Mouse (Mus musculus) layer of hippocampus, adult 11-12 months (tissue): Measurements from ENCODE around the gene Klhl36.

Experiments
- DNase-seq: peaks from one replicate; pipeline ENCODE4 v3.0.0; 2022; ENCODE audit warnings: low spot score

Gene Klhl36

GRCm38 (mm10) chr8:119883281-119883680, 21.2 kb downstream of the Klhl36 start:
- no peak for DNase-seq

- no peak for DNase-seq
Observed at GRCm38 (mm10) chr8:119885612-119886011, 23.5 kb downstream of the Klhl36 start.

GRCm38 (mm10) chr8:119887130-119887529, 25.1 kb downstream of the Klhl36 start:
- DNase-seq = no peak

- no peak for DNase-seq
Observed at GRCm38 (mm10) chr8:119888012-119888411, 25.9 kb downstream of the Klhl36 start.

- no peak for DNase-seq
Observed at GRCm38 (mm10) chr8:119897069-119897468, 35.0 kb downstream of the Klhl36 start.

GRCm38 (mm10) chr8:119897933-119898332, 35.9 kb downstream of the Klhl36 start:
- DNase-seq = no peak

- no peak for DNase-seq
Observed at GRCm38 (mm10) chr8:119901349-119901748, 39.3 kb downstream of the Klhl36 start.

- no peak for DNase-seq
Observed at GRCm38 (mm10) chr8:119901952-119902351, 39.9 kb downstream of the Klhl36 start.

- no peak for DNase-seq
Observed at GRCm38 (mm10) chr8:119904323-119904911, 42.4 kb downstream of the Klhl36 start.

- no peak for DNase-seq
Observed at GRCm38 (mm10) chr8:119909944-119910546, 48.0 kb downstream of the Klhl36 start, which contains the start of gene Usp10. TSS of gene Usp10 (plus strand) at chr8:119910360.

- DNase-seq = peak; percentile 92
Observed at GRCm38 (mm10) chr8:119910547-119911257, 48.6 kb downstream of the Klhl36 start, which contains the start of gene Gm20388. TSS of gene Gm20388 (plus strand) at chr8:119910841.

GRCm38 (mm10) chr8:119911258-119911962, 49.3 kb downstream of the Klhl36 start:
- no peak for DNase-seq

GRCm38 (mm10) chr8:119912643-119913042, 50.6 kb downstream of the Klhl36 start:
- DNase-seq = no peak

- no peak for DNase-seq
Observed at GRCm38 (mm10) chr8:119913181-119913580, 51.1 kb downstream of the Klhl36 start.

GRCm38 (mm10) chr8:119914161-119914560, 52.1 kb downstream of the Klhl36 start:
- no peak for DNase-seq

GRCm38 (mm10) chr8:119915298-119915697, 53.2 kb downstream of the Klhl36 start:
- no peak for DNase-seq

GRCm38 (mm10) chr8:119916237-119916892, 54.3 kb downstream of the Klhl36 start:
- DNase-seq = no peak

- no peak for DNase-seq
Observed at GRCm38 (mm10) chr8:119917415-119917814, 55.3 kb downstream of the Klhl36 start.

- no peak for DNase-seq
Observed at GRCm38 (mm10) chr8:119918155-119918567, 56.1 kb downstream of the Klhl36 start.

GRCm38 (mm10) chr8:119923259-119923658, 61.2 kb downstream of the Klhl36 start:
- no peak for DNase-seq

- no peak for DNase-seq
Observed at GRCm38 (mm10) chr8:119925428-119925827, 63.4 kb downstream of the Klhl36 start.

- DNase-seq = peak; percentile 18
Observed at GRCm38 (mm10) chr8:119926474-119926873, 64.4 kb downstream of the Klhl36 start.
